Mouse (Mus musculus) CD4-positive, CD25-positive, alpha-beta regulatory T cell, adult 9 weeks (primary cell): ENCODE data around the gene Olfr1251. TPM values are rescaled to one million over a fixed set of nuclear protein-coding genes. Genes with fewer than 3 reads are reported as not detected.

Source experiments
- polyA plus RNA-seq: library from polyadenylated mRNA; unstranded; fragments of 100-300 nt; shearing (Covaris generic); gene quantifications from one replicate; pipeline ENCODE4 v1.2.1, GENCODE M21; 2017

Gene Olfr1251
- not detected for polyA plus RNA-seq

GRCm38 (mm10) chr2:89671836-89672235 lies at the start of gene Olfr1251:
TSS of gene Olfr1251 (minus strand) at chr2:89671936.

GRCm38 (mm10) chr2:89661367-89661766 lies 10.4 kb downstream of the Olfr1251 start, which contains the start of gene Olfr1250:
TSS of gene Olfr1250 (minus strand) at chr2:89661467.

GRCm38 (mm10) chr2:89634883-89635282 lies 36.9 kb downstream of the Olfr1251 start, which contains the start of gene Olfr1249:
TSS of gene Olfr1249 (minus strand) at chr2:89634983.

GRCm38 (mm10) chr2:89618145-89618544 lies 53.6 kb downstream of the Olfr1251 start, which contains the start of gene Olfr1248:
TSS of gene Olfr1248 (minus strand) at chr2:89618245.

Other genes with a start within 250 kb of the Olfr1251 start
- gene Olfr1240, start 228.9 kb downstream of the Olfr1251 start, polyA plus RNA-seq, result not detected
- not detected for gene Olfr1241, start 184.8 kb downstream of the Olfr1251 start, polyA plus RNA-seq
- not detected for gene Olfr1242, start 173.6 kb downstream of the Olfr1251 start, polyA plus RNA-seq
- gene Olfr1243, start 140.4 kb downstream of the Olfr1251 start, polyA plus RNA-seq, result not detected
- not detected for gene Olfr1245, start 93.5 kb downstream of the Olfr1251 start, polyA plus RNA-seq
- not detected for gene Olfr1246, start 78.8 kb downstream of the Olfr1251 start, polyA plus RNA-seq
- not detected for gene Olfr1247, start 57.8 kb downstream of the Olfr1251 start, polyA plus RNA-seq
- not detected for gene Olfr1248, start 53.7 kb downstream of the Olfr1251 start, polyA plus RNA-seq
- gene Olfr1249, start 37.0 kb downstream of the Olfr1251 start, polyA plus RNA-seq, result not detected
- not detected for gene Olfr1250, start 10.5 kb downstream of the Olfr1251 start, polyA plus RNA-seq
- not detected for gene Olfr1252, start 53.1 kb upstream of the Olfr1251 start, polyA plus RNA-seq
- not detected for gene Olfr1253, start 85.2 kb upstream of the Olfr1251 start, polyA plus RNA-seq
- not detected for gene Olfr1254, start 121.7 kb upstream of the Olfr1251 start, polyA plus RNA-seq
- not detected for gene Olfr1255, start 140.1 kb upstream of the Olfr1251 start, polyA plus RNA-seq
- gene Olfr1256, start 169.6 kb upstream of the Olfr1251 start, polyA plus RNA-seq, result not detected
- gene Olfr48, start 176.3 kb upstream of the Olfr1251 start, polyA plus RNA-seq, result not detected
- gene Olfr1257, start 206.5 kb upstream of the Olfr1251 start, polyA plus RNA-seq, result not detected